Mouse (Mus musculus): ENCODE data around the gene Zdhhc13.

Gene Zdhhc13

DNA sequence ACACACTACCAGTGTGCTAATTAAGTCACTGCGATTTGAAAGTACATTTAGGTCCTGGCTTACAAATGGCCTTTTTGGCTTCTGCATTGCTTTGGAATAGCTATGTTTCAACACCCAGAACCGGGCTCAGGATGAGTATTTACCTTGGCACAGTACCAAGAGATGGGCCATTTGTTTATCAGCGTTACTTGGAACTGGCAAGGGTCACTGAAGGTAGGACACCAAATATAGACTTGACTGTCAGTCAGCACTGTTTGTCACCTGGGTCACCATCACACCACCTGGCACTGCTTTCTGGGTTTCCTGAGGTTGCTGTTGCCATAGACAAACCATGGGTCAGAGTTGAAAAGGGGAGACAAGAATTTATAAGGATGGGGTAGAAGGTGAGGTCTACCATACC lies 53.5 kb downstream of the Zdhhc13 start:
- no peak for DNase-seq (ENCODE audit: low read depth, low spot score)

DNA sequence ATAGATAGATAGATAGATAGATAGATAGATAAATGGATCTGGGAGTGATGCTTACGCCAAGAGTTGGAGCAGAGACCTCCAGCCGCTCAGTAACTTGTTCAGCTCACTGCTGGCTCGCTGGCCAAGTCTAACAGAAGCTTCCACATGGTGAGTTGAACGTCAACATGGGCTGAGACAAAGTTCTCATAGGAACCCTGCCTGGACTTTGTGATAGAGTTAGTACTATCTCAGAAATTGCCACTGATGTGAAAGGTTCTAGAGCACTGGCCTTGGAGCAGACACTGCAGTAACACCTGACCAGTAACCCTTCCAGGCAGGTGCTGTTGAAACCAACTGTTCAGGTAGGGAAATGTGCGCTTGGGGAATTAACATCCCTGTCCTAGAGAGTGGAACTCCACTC lies 54.7 kb downstream of the Zdhhc13 start:
- no peak for DNase-seq (ENCODE audit: low read depth, low spot score)

DNA sequence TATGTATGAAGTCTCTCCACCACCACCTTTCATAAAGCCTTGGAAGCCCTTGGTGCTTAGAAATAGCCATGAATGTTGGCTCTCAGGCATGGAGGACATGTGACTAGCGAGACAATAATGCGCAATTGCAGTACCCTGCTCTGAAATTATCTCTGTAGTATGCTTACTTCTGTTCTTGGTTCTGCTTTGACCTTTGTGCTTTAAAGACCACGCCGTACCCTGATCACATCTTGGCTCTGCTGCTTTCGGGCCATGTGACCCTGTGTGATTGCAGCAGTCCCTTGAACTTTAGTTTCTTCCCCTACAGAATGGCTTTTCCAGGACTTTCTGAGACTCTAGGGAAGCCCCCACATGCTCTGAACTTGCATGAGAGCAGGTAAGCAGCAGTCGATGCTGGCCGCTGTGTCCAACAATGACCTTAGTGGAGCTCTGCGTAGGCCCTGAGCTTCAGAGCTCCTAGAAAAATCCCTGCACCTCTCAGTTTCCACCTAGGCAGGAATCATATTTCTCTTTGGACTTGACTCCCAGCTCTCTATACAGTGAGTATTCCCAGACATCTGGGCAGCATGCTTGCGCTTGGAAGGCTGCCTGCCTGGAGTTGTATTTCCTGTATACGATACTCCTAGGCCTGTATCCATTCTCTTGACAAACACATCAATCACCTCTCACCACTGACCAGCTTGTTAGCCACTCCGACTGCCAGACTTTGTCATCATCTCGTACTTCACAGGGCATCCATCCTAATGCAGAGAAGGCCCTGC lies 56.6 kb downstream of the Zdhhc13 start:
- no peak for DNase-seq (ENCODE audit: low read depth, low spot score)

DNA sequence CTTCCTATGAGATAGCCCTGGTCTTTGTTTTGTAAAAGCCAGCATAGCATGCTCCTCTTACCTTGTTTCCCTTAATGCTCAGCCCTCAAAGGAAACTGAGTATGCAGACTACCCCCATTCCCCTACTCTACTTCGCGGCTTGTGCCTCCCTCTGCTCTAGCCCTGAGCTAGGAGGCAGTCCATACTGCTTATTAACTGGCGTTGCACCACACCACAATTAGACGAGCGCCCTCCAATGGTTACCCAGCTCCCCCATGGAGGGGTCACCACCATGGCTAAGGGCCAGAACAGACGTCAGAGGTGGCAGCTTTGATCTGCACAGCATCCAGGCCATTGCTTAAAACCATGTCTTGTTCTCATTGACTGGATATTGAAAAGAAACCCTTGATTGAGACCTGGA lies 58.0 kb downstream of the Zdhhc13 start:
- no peak for DNase-seq (ENCODE audit: low read depth, low spot score)

DNA sequence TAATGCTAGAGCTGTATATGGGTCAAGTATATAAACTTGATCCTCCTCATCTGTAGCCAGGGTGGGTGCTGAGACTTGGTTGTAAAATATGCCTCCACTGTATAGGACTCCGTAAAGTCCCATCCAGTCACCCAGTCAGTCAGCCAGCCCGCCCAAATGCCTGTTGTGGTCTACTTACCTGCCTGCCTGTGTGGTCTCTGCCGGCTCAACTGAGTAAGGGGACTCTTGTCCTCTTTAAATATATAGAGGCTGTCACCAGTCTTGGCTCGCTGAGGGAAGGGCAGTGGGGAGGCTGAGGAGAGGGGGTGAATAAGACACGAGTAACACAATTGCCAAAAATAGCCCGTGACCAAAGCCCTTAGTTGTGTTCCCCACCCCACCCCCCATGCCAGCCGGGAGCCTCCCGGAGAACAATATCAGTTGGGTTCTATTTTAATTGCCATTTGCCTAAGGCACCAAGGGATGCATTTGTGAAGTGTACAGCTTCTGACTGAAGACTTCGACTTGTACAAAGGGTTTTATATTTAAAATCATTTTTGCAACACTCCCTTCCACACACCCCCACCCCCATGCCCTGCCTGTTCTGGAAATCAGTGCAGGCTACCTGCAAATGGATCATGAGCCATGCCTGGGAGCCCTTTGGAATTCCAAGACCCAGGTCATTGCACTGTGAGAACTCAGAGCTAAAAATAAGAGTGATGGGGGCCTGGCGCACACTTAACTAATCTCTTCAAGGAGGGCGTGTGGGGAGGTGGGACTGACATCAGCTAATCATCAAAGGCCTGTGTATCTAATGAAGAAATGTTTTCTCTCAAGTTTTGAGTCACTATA lies 59.2 kb downstream of the Zdhhc13 start, which contains the start of gene Csrp3:
Gene Csrp3 (minus strand): TSS at position 214 of the 831 bp plus-strand sequence.
- no peak for DNase-seq (ENCODE audit: low read depth, low spot score)

DNA sequence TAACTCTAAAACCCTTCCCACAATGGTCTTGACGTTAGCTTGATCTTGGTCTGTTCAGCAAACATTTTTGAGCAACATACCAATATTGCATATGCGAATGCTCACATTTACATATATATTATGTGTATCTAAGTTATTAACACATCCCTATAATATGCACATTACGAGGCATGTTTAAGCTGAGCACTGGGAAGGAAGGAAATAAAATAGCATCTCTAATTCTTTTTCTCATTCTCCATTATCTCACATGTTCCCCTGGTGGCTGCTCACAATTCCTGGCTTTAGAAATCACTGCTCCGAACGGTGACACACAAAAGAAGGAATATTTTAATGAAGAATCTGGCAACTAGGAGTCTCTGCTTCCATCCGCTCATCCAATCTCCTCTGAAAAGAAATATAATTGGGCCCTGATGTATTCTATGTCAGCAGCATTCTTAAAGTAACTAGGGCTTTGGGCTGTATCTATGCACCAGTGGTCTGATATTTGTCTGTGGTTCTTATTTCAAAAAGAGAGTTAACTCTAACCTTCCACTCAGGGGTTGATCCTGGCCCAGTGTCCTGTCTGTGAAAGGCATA lies 62.8 kb downstream of the Zdhhc13 start:
- DNase-seq (ENCODE audit: low read depth, low spot score) = no peak

DNA sequence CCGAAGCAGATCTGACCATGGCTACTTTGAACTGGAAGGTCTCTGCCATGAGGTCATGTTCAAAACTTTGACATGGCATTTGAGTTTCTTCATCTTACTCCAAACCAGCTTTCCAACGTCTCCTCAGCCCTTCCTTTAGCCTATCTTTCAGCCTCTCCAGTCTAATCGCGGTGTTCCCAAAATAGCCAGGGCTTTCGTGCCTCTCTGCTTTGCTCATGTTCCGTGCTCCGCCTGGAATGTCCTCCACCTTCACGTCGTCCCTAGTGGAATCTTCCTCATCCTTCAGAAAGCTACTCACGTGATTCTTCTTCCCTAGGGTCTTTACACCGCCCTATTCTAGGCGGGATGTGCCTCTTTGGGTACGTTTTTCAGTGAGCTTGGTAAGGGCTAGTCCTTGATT lies 64.7 kb downstream of the Zdhhc13 start:
- DNase-seq (ENCODE audit: low read depth, low spot score) = no peak

DNA sequence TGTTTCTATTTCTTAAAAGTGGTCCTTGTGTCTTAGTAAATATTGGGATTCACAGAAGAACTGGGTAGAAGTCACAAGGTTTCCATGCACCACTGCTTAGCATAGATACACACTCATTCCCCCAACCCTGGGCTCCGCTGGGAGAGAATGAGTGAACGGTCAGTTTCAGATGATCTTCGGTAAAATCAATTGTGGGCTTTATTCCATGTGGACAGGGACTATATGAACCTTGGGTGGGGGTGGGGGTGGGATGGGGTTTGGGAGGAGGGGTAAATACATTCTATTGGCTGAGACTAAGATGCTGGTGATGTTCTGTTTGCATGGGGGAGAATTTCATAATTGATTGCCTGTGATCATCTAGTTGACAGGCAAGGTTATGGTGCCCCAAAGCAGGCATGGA lies 66.7 kb downstream of the Zdhhc13 start:
- no peak for DNase-seq (ENCODE audit: low read depth, low spot score)

DNA sequence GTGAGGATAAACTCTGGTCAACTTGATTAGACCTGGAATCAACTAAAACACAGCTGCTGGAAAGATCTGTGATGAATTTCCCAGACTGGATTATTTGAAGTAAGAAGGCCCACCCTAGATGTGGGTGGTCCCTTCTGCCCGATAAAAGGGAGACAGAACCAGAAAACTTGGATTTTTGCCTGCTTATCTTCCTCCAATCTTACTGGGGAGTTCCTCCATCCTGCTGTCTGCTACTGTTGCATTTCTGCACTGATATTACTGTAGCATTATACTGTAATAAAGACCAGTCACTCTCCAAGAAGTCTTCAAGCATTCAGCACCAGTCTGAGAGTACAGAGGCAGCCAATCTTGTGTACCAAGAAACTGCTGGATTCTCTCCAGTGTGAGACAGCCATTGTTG lies 69.5 kb downstream of the Zdhhc13 start:
- DNase-seq (ENCODE audit: low read depth, low spot score) = no peak

DNA sequence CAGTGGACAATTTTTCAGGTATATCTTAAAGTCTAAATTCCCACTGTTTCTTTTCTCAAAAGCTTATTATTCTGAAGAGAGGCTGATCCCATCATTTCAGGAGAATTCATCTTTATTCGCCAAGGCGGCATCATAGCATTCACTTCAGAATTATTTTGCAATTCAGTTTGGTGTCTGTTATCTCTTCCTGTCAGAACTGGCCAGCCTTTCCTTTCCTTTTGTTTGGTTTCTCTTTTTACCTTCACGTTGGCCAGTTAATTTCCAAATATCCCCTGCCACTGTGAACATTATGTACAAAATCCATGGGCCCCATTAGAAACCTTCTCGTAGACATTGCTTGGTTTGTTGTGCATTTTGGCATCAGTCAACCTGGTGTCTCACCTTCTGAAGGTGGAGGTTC lies 70.6 kb downstream of the Zdhhc13 start:
- no peak for DNase-seq (ENCODE audit: low read depth, low spot score)

DNA sequence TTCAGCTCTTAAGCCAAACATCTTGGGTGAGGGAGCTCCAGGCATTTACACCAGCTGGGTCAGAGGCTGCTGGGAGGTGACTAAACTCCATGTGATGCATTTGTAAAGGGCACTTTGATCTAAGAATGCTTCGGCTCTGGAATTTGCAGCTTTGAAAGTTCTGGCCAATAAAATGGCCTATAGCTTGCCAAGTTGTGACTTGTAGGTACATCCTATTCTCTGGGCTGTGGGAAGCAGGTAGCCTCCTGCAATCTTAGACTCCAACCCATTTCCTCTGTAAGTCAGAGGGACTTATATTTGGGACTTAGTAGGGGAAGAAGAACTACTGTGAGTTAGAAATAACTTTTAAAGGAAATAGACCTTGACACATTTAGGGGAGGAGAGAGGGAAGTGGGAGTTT lies 72.1 kb downstream of the Zdhhc13 start:
- no peak for DNase-seq (ENCODE audit: low read depth, low spot score)

DNA sequence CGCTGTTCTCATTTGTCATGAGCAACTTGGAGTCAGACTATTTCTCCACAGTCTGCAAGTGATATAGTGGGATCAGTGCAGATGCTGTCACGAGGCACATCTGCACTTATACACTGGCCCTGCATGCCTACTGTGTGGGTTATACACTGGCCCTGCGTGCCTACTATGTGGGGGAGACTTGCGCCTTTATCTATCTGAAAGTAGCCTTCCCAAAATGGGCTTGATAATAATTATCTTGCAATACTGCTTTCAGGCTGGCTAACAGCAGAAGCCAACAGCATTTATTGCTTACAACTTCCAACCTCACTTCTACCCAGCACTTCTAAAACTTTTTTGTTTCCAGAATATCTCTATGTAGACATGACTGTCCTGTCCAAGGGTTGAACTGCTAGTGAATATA lies 73.0 kb downstream of the Zdhhc13 start:
- DNase-seq (ENCODE audit: low read depth, low spot score) = no peak

DNA sequence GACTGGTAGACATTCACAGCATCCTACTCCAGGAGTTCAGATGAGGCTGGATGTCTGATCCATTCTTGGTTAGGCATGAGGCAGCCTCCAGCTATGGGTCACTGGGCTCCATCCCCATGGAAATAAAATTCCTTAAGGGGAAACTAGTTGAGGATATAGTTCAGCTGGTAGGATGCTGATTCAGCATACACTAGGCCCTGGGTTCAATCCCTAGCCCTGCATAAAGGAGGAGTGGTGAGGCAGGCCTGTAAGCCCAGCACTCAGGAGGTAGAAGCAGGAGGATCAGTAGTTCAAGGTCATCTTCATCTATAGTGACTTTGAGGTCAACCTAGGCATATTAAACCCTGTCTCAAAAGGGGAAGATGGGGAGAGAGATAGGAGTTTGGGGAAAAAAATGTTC lies 75.4 kb downstream of the Zdhhc13 start:
- DNase-seq (ENCODE audit: low read depth, low spot score) = no peak

DNA sequence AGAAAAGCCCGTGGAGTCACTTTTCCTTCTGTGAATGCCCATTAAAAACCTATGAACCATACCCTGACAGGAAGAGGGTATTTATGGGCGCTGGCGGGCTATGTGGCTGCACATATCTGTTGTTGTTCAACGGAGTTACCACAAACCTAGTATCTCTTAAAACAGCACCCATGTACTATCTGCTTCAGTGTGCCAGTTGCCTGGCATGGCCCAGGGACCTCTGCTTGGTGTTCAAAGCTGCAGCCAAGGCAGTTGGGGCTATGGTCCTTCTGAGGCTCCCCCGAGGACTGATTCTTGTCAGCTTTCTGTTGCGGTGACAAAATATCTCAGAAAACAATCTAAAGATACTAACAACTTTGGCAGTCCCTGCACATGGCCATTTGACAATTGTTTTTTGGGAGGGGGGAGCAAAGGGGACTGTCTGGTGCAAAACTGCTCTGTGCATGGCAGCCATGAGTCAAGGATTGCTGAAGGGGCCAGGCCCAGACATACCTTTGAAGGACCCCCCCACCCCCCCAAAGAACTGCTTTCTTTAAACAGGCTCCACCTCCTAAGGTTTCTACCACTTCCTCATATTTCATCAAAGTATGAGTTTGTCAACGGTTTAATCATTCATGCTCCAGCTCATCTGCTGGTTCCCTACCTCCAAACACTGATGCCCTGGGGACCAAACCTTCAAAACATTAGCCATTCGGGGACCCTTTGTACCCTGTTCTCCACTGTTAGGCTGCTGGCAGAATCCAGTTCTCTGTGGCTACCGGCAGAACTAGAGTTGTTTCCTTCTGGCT lies 76.1 kb downstream of the Zdhhc13 start:
- peak; percentile 15 for DNase-seq (ENCODE audit: low read depth, low spot score)

DNA sequence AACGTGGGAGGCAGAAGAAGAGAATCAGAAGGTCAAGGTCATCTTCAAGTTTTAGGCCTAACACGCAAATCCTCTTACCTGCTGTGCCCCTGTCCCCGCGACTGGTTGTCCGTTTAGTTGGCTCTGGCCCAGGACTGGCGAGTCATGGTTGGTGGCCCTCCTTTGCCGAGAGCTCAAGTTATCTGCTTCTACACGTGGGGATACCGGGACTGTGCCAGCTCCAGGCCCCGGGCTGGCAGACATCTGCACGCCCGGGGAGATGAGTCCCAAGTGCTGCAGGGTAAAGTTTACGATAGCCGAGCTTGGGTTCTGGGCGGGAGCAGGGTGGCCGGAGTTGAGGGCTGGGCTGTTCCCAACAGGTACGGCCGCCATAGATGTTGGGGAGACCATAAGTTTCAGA lies 78.8 kb downstream of the Zdhhc13 start:
- DNase-seq (ENCODE audit: low read depth, low spot score) = no peak

DNA sequence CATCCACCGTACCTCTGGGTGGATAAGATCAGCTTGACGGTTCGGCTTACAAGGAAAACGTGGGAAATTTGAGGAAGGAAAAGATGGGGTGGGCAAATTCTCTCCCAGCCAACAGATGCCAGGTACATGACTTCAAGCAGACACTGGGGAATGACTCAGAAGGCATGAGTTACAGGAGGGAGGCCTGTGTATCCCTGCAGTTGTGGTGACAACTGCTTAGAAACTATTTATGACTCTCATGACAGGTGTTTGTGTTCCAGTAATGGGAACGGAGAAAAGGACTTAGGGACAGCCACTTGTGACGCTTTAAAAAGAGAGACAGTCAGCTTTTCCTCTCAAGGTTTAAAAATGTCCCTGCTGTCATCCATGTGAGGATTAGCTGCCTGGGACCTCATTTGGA lies 81.3 kb downstream of the Zdhhc13 start:
- no peak for DNase-seq (ENCODE audit: low read depth, low spot score)

DNA sequence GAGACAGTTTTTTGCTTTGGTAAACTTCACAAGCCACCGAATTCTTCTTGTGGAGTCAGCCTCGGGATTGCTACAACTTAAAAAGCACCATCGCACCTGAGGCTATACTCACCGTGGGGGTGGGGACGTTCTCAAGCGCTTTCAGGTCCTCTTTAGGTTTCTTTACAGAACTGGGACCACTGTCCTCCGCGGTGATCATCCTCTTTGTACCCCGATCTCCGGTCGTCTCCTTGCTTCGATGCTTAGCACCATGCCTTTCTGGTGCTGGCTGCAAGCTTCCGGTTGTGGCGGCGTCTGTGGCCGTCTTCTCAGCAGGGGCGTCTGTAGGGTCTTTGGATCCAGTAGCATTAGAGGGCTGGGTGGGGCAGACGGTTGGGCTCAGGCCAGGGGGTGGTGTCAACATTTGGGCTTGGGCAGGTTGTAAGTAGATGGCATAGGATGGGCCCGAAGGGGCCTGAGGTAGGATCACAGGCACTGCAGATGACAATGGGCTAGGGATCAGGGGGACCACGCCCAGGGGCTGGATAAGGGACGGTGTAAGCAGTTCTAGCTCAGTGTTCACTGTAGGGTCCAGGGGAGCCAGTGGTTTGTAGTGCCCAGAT lies 81.9 kb downstream of the Zdhhc13 start:
- DNase-seq (ENCODE audit: low read depth, low spot score) = no peak

DNA sequence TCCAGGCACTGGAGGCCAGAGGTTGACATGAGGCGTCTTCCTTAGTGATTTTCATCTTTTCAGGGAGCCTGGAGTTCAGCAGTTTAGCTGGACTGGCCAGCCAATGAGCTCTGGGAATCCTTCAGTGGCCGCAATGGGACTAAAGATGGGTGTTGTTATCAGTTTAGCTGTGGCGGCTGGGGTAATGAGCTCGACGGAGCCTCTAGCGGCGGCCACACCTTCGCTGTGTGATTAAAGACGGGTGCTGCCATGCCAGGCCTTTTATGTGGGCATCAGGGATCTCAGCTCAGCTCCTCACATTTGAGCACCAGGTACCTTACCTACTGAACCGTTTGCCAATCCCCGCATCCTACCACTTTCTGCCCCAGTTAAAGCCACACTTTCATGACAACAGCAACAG lies 82.5 kb downstream of the Zdhhc13 start:
- no peak for DNase-seq (ENCODE audit: low read depth, low spot score)

DNA sequence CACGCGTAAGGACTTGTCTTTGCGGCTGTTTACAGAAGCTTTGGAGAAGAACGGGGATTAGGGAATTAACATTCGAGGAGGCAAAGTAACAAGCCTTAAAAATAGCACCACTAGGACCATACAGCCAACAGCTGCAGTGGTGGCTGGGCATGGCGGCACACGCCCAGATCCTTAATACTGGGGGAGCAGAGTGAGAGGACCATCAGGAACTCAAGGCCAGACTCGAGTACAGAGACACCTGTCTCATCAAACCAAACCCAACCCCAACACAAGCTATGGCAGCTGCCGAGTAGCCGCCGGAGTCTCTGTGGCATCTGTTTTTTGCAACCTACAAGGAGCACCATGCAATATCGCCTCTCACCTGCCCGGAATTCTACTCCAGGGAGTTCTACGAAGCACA lies 86.3 kb downstream of the Zdhhc13 start:
- no peak for DNase-seq (ENCODE audit: low read depth, low spot score)

DNA sequence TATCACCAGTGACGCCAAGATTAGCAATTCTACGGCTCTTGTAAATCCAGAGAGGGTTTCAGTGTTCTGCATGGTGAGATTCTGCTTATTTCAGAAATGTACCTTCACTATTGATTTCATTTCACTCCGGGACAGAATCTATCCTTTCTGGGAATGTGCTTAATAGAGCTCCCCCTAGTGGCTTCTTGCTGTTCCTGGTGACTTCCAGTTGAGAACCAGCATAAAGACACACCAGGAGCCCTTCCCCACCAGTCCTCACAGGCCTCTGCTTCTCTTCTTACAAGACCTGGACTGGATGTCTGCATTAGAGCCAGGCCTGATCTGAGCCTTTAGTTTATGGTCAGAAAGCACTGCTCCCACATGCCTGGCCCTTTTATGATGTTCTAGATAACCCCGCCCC lies 87.7 kb downstream of the Zdhhc13 start:
- peak; percentile 49 for DNase-seq (ENCODE audit: low read depth, low spot score)

Data from A20 (cell line).